Mouse (Mus musculus): Measurements from ENCODE around the gene Gpx2.
"Not testable (repeated sequence)": the region's sequence is repeated elsewhere in the genome, so short reads cannot be mapped to it uniquely, and the experiment has no call there.

Gene Gpx2

DNA sequence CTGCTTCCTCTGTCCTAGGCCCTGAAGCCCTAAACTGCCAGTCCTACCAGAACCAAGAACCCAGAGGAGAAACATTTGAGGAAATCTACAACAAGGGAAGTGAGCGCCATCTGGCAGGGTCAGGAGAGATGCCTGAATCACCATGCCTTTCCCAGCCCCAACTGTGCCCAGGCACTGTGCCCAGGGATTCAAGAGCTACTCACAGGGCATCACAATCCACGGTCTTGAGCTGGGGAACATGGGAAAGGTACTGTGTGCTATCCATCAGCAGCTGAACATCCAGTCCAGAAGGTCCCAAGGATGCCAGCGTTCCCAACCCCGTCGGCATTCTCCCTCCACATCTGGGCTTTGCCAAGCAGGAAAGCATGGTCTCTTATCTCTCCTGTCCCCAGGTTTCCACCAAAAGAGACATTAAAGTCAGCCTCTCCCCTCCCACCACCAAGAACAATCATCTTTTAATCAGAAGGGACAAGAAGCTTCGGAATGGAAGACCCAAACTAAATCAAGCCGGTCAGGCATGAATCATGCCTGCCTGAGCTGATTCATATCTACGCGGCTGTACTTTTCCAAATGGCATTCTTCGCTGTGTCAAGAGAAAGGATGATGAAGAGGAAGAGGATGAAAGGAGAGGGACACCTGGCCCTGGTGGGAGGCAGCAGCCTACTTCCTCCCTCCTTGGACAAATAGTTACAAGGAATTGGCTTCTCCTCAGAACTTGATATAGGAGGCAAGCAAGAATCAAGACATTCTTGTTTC lies 9.9 kb upstream of the Gpx2 start:
- DNase-seq (ENCODE audit: low spot score in 2 of 2) = no peak

DNA sequence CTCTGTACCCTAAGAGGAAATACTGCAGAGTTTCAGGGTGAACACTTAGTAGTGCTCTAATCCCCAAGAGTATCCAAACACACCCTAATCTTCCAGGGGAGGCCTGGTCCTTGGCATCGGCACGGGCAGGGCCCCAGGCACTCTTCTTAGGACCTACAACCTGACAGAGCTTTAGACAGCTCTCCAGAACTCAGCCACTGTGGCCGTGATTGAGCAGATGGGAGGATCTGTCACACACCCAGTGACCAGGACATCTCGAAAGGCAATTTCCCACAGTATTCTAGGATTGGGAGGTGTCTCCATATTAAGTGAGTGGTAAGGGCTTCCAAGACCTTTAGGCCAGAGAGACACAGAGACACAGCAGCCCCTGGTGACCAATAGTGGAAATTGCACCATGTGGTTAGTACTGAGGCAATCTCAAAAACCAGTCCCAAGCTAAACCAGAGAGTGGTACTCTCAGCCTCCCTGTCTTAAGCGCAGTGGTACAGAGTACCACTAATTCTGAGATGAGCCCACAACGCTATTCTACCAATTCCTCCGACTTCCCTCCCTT lies 8.4 kb upstream of the Gpx2 start:
- no peak for DNase-seq (ENCODE audit: low spot score in 2 of 2)

DNA sequence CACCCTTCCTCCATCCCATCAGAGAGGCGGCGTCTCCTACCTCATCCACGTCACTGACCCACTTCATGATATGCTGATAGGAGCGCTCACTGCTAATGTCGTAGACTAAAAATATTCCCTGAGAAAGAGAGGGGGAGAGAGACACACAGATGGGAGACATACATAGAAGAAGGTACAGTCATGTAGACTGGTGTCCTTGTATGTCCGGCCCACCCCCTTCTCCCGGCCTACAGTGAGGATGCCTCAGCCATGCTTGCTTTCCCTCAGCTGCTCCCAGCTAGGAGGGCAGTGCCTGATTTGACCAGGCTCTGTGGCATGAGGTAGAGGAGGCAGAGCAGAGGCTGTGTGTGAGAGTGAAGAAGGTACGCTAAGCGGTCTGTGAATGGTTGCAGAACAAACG lies 7.7 kb upstream of the Gpx2 start:
- DNase-seq (ENCODE audit: low spot score in 2 of 2) = peak in 1 of 2 experiments; percentile 69

DNA sequence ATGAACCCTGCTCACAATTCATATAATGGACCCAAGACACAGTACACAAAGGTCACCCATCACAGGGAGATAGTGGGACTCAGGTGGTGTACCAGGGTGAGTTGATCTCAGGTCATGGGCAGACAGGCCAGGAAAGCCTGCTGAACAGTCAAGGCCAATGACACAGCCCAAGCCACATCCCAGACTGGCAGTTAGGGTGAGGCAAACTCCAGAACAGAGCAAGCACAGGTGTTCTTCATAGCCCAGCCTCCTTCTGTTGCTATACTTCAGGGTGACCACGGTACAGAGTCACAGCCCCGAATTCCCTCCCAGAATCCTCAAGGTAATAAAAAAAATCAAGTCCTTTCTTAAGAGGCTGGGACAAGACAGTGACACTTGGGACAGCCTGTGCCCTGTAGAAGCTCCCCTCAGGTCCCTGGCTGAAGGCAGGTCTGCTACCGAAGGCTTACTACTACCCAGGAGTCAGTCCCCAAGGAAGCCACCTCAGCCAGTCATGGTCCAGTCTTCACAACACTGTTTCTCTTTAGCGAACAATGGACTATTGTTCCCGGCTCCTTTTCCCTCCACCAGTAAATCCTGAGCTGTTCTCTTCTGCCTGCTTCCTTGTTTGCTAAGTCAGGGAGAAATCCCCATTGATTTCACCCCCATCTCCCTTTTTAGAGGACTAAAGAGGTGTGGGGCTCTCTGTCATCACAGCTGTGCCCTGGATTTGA lies 2.8 kb upstream of the Gpx2 start:
- no peak for DNase-seq (ENCODE audit: low spot score in 2 of 2)

DNA sequence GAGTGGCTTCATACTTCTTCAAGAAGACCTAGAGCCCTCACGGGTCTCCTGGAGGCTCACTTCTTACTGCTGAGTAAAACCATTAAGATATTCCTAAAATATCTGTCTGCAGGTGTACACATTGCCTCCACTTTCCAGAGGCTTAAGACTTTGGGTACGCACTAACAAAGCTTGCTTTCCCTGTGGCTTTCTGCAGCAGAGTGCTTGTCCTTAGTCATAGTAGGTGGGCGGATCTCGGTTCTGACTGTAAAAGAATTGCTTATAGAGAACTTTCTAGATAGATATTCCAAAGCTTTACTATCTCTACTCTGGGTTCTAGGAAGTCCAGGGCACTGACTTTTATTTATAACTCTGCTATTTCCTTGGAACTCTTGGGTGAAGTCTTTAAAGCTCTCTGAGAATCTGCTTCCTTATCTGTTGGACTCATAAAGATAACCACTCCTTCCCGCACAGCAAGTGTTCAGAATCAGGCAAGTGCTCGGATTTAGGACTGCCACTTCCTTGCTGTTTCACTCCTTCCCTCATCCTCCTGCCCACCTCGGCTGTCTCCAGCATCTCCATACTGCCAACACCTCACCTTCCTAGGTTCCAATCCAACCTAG lies 1.7 kb upstream of the Gpx2 start:
- no peak for DNase-seq (ENCODE audit: low spot score in 2 of 2)

DNA sequence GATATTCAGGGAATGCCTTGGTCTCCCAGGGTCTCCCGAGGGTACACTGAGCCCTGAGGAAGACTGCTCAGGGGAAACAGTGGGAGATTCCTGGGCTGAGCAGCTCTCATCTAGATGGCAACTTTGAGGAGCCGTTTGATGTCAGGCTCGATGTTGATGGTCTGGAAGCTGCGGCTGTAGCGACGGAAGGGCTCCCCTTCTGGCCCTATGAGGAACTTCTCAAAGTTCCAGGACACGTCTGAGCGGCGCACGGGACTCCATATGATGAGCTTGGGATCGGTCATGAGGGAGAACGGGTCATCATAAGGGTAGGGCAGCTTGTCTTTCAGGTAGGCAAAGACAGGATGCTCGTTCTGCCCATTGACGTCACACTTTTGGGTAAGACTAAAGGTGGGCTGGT lies 2.8 kb downstream of the Gpx2 start:
- DNase-seq (ENCODE audit: low spot score in 2 of 2) = not testable (repeated sequence)

DNA sequence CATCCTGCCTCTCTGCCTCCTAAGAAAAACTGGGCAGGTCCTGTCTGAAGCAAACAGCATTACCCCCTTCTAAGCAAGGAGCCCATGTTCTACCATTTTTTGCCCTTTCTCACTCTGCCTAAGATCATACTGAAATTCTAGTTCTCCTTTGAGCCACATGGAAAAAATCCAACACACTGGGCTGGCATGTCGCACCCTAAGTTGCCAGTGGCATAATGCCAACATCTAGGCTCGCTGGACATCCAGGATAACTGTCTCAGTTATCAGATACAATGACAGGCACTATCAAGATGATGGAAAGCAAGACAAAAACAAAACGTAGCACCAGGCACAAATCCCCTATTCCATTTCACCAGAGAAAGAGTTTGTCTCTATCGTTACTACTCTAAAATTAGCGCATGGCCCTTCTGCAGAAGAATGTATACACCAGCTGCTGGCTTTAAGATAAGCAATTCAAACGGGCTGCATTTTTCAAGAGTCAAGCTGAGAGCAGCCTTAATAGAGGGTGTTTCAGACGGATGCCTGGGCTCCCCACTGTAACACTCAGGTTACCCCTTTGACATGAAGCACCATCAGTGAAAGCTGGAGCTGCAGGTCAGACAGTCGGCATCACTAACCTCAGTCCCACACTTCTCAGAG lies 4.8 kb downstream of the Gpx2 start:
- no peak for DNase-seq (ENCODE audit: low spot score in 2 of 2)

DNA sequence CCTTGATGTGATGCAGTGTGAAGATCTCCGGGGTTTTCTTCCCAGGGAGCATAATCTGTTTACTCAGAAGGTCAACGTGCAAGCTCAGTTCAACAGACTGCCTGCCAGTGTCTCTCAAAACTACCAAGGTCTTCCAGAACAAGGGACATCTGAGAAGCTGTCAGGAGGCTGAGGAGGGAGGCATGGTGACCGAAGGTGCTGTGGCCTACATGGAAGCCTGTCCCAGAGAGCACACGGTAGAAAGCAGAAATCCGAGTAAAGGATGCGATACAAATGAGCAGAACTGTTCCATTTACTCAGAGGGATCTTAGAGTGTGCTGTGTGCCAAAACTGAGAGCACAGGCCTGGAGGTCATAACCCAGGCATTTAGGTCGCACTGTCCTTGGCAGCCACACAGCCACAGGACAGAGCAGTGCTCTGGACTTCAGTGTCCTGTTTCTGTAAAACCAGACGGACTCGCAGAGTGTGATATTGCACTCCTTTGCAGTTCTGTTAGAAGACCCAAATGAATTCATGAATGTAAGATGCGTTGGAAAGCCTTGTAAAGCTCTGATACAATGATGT lies 11.2 kb downstream of the Gpx2 start:
- no peak for DNase-seq (ENCODE audit: low spot score in 2 of 2)

DNA sequence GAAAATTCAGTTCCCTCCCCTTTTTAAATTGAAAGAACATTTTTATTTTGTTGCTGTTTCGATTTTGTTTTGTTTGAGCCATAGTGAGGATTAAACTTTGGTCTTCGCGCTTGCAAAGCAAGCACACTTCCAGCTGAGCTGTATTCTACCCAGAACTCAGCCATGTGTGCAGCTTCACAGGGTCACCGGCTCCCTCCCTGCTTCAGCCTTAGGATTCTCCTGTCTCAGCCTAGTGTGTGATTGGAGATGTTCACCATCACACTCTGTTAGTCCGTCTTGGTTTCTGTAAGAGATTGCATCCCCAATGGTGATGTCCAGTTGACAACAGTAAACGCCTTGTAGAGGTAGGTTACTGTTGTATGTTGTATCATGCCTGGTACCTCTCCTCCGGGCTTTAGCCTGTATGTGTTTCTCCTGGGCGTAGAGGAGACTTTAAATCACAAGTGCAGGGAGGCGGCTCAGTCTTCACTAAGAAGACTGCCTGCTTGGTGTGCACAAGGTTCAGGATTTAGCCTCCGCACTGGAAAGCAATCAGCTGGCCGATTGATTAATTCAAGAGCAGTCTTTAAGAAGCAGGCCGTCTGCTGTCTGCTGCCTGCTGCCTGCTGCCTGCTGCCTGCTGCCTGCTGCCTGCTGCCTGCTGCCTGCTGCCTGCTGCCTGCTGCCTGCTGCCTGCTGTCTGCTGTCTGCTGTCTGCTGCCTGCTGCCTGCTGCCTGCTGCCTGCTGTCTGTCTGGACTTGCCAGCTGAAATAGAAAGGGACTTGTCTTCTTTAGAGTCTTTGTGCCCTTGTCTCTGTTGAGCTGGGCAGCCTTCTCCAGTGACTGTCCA lies 14.5 kb downstream of the Gpx2 start:
- DNase-seq (ENCODE audit: low spot score in 2 of 2) = no peak

DNA sequence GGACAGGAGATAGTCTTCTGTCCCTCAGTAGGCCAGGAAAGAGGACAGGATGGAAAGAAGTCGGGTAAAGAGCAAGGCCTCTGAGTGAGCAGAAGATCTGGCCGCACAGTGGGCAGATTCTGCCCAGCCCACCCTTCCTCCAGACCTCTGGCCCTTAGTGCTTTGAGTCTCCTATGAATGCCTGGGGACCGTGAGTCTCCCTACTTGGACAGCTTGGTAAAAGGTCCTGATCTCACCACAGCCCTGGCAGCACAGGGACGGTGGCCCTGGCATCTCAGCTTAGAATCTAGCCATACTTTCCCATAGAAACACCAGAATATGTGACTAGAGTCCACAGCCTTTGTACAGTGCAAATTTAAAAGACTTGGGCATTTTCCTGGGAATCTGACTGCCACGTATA lies 15.4 kb downstream of the Gpx2 start:
- DNase-seq (ENCODE audit: low spot score in 2 of 2) = no peak

DNA sequence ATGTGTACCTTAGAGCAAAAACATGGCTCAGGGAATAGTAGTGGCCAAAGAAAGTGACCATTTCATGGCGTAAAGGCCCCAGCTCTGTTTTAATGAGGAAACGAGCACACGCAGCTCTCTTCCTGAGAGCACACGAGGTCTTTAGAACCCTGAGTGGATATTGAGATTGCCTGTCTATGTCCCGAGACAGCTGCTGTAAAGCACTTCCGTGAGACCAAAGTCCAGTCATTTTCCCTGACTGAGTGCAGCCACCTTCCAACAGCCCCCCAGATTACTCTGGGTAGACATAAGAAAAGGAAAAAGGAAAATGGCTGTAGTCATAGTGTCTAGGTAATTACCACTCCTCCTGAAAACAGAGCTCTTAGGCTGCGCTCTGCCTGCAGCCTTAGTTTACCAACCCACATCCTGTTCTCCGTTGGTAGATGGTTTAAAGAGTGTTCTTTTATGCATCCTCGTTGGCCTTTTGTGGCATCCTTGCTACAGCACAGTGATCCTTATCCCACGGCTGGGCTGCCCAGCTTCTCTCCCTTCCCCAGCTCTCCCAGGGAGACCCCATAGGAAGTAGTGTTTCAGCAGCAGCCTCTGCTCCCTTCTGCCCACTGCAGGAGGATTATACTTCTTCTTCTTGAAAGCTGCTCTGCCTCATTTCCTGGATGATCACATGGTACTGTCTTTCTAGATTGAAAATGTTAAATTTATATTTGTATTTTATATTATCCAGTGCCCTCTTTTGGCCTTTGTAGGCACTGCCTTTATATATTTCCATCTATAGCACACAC lies 16.9 kb downstream of the Gpx2 start:
- DNase-seq (ENCODE audit: low spot score in 2 of 2) = no peak

DNA sequence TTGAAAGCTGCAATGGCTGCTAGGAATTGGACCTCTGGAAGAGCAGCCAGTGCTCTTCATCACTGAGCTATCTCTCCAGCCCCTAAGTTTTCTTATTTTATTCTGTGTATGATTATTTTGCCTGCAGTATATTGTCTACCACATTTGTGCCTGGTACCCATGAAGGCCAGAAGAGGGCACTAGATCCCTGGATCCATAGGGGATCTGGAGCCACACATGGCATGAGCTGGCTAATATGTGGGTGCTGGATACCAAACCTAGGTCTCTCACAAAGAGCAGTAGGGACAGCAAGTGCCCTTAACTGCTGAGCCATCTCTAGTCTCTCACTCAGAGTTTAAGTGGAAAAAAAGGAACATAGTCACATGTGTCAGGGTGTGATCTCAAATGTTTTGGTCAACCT lies 17.5 kb downstream of the Gpx2 start:
- no peak for DNase-seq (ENCODE audit: low spot score in 2 of 2)

DNA sequence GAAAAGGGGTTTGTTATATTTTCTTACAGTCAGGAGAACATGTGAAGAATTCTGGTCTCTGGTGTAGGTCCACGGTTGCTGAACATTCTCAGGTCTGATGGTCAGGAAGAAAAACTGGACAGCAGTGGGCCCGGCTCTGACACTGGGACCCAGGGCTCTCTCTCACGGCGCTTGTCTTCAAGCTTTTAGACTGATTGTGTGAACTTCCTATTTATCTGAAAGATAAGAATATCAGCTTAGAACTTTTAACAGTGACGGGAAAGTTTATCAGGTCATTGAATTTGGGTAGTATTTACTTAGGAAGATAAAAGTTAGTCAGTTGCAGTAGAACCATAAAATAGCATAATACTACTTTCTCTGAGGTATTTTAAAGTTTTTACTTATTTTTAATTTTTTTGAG lies 18.5 kb downstream of the Gpx2 start:
- DNase-seq (ENCODE audit: low spot score in 2 of 2) = no peak

DNA sequence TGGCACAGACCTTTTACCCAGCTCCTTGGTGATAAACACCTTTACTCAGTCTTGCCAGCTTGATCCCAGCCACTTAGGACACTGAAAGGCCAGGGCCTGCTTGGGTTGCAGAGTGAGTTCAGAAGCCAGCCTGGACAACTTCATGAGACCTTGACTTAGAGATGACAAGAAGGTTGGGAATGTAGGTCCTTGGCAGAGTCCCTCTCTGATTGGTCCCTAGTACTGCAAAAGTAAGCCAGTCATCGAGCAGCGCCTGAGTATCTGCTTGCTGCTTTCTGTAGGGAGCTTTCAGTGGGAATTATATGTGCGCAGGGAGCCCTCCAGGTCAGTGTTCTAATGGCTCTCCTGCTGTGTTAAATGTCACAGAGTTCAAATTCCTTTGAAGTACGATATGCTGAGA lies 20.2 kb downstream of the Gpx2 start:
- no peak for DNase-seq (ENCODE audit: low spot score in 2 of 2)

DNA sequence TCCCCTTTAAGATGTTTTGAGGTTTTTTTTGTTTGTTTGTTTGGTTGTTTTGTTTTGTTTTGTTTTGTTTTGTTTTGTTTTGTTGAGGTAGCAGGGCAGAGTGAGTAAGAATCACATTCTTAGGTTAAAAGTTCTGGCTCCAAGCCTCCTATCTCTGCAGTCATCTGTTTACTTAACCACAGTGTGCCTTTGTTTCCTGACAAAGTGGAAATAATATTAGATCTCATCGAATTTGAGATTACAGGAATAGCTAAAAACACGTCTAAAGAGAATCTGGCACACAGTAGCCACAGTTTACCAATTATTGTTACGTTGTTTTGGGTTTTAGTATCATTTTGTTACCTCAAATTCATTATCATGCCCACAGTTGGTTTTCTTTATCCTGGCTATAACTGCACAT lies 20.7 kb downstream of the Gpx2 start:
- DNase-seq (ENCODE audit: low spot score in 2 of 2) = no peak

DNA sequence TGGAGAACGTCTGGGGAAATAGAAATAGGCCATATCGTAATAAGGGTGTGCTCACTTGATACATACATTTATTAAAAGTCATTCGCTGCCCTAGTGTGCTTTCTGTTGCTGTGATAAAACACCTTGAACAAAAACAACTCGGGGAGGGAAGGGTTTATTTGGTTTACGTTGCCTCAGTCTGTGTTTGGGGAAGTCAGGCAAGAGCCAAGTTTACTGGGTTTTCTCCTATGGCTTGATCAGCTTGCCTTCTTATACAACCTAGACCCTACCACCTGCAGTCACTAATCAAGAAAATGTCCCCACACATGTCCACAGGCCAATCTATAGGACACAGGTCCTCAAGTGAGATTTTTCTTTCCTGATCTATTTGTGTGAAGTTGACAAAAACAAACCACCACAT lies 23.8 kb downstream of the Gpx2 start:
- no peak for DNase-seq (ENCODE audit: low spot score in 2 of 2)

DNA sequence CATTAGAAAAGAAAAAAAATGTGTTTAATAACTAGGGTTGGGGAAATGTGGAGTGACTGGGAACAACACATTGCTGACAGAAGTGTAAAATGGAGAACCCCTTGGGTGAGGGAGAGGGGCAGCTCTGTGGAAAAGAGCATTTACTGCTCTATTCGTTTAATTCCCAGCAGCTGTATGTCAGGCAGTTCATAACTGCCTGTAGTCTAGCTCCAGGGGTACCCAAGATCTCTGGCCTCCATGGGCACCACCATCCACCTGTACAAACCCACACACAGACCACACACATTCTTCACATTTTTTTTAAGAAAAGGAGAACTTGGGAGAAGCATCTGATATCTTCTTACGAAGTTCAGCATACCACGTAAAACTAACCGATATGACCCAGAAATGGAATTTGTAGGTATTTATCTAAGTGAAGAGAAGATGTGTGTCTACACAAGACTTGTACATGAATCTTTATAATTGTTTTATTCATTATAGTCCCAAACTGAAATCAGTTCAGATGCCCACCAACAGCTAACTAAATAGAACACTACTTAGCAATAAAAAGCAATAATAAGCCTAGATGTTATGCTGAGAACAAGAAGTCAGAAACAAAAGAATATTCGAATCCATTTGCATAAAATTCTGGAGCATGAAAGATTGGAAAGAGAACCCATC lies 24.4 kb downstream of the Gpx2 start:
- no peak for DNase-seq (ENCODE audit: low spot score in 2 of 2)

DNA sequence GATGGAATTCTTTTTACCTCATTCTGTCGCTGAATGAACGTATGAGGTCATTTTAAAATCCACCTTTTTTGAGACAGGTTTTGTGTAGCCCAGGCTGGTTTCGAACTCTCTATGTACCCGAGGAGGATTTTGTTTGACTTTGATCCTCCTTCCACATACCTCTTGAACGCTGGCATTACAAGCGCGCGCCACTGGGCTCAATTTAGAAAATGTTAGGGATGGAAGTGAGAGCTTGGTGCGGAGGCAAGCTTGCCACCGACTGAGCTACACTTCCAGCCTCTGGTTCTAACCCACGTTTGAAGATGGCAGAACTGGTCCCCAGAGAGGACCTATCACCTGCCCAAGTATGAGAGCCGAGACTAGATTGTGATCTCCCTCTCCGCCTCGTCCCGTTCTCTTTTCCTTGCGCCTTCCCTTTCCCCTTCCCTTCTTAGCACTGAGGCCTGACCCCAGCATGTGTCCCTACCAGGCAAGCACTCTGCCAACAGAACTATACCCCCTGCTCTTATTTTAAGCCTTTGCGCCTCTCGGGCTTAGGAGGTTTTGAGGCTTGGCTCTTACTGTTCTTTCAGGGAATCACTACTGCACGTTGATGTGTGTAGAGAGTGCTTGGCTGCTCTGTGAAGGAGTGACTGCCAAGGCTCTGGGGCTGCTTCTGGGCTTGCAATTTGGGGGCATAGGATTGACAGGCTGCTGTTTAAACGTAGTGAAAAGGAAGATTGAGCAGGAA lies 29.3 kb downstream of the Gpx2 start:
- peak in 1 of 2 experiments; percentile 20 for DNase-seq (ENCODE audit: low spot score in 2 of 2)

DNA sequence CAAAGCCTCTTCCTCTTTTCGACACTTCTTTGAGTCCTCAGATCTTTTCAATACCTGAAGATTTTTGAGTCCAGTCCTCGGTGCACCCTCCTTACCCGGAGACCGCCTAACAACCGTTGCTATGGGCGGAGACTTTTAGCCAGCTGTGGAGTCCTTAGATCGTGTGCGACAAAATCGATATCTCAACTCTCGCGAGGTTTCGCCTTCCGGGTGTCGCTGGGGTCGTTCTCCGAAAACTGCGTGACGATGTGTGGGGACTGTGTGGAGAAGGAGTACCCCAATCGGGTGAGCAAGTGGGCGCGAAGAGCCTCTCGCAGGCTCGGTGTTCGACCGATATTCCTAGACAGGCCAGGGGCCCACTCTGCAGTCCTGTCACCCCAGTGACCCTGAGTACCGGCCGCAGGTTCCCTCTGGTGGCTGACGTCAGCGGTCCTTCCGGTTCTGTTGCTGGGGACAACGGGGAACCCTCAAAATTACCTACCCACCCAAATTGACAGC lies 30.0 kb downstream of the Gpx2 start, which contains the start of the genes Churc1 and Fntb:
Gene Churc1, plus strand, starts transcription at position 185 of the 498 bp plus-strand sequence.
Gene Fntb, plus strand, starts transcription at position 236 of the 498 bp plus-strand sequence.
- DNase-seq (ENCODE audit: low spot score in 2 of 2) = peak; percentile 78

Measured in right cerebral cortex, postnatal 36 days (tissue).